Mouse (Mus musculus): ENCODE measurements around the gene Minpp1.

DNA sequence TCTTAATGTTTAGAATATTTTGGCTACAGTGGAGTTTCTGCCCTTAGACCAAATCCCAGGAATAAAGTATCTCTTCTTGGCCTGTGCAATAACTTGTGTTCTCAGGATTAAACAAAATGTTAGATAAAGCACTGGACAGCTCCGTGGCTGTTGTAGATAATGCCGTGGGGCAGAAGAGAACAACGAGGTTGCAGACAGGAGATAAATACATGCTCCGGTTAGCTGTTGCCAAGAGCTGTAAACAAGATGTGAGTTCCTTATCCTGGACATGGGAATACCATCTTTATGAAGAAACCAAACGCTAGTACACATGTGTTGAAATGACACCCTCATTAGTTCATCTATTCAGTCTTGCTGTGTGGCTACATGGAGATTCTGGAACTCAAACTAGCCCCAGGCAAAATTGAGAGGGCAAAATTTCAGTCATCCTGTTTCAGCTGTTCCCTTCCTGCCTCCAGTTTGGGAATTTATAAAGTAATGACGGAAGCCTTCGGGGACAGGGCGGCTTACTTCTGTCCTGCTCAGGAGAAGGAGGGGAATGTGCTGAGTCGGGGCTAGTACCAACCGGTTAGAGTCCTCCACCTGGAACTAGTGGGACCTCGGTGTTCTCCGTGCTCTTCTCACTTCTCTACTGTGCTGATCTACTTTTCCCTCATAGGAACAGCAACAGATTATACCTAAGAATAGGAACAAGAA is 9.4 kb upstream of the Minpp1 start:
- TF ChIP-seq POLR2A (IDR thresholded peaks at IDR 0.05; ENCODE audit: control insufficient read depth, low read depth, low read length) (no peak), CTCF (IDR thresholded peaks at IDR 0.05; ENCODE audit: control insufficient read depth, insufficient read depth, insufficient replicate concordance, low read depth, low read length) (no peak)
